Mouse (Mus musculus) CH12F3 (cell line): Measurements from ENCODE around the gene Cyp4f13.

Source experiments
- in situ Hi-C: fragments of 300-500 bp; cut with MboI; formaldehyde crosslinking; loops from 2 replicates; pipeline ENCODE4 v1.14.3; 2020; ENCODE audit warnings: low sequenced_read_pairs

Cyp4f13 gene

GRCm38 (mm10) chr17:32947215-32947914 is at the start of gene Cyp4f13:
Gene Cyp4f13, minus strand, starts transcription at chr17:32947402.
- in situ Hi-C loops, result no loop called here

GRCm38 (mm10) chr17:32992699-32993474 is 45.7 kb upstream of the Cyp4f13 start, which contains the start of gene Zfp952:
Gene Zfp952, plus strand, starts transcription at chr17:32993129.
- in situ Hi-C loops, result no loop called here

GRCm38 (mm10) chr17:32991965-32992698 is 44.9 kb upstream of the Cyp4f13 start:
- in situ Hi-C loops, result no loop called here

GRCm38 (mm10) chr17:32986301-32986700 is 39.1 kb upstream of the Cyp4f13 start:
- in situ Hi-C loops, result no loop called here

GRCm38 (mm10) chr17:32981361-32981760 is 34.2 kb upstream of the Cyp4f13 start:
- in situ Hi-C loops, result no loop called here

- in situ Hi-C loops, result no loop called here
Measured at GRCm38 (mm10) chr17:32965623-32966290, 18.6 kb upstream of the Cyp4f13 start, which contains the start of gene Zfp472. Gene Zfp472, plus strand, starts transcription at chr17:32965814.

GRCm38 (mm10) chr17:32965253-32965622 is 18.0 kb upstream of the Cyp4f13 start:
- in situ Hi-C loops, result no loop called here

- in situ Hi-C loops, result no loop called here
Measured at GRCm38 (mm10) chr17:32951441-32951840, 4.2 kb upstream of the Cyp4f13 start.

GRCm38 (mm10) chr17:32951006-32951405 is 3.8 kb upstream of the Cyp4f13 start:
- in situ Hi-C loops, result no loop called here

GRCm38 (mm10) chr17:32950136-32950535 is 2.9 kb upstream of the Cyp4f13 start:
- in situ Hi-C loops, result no loop called here

- in situ Hi-C loops, result no loop called here
Measured at GRCm38 (mm10) chr17:32946716-32947115, 486 bp downstream of the Cyp4f13 start.

- in situ Hi-C loops, result no loop called here
Measured at GRCm38 (mm10) chr17:32944402-32945035, 2.7 kb downstream of the Cyp4f13 start.

- in situ Hi-C loops, result no loop called here
Measured at GRCm38 (mm10) chr17:32943661-32944060, 3.5 kb downstream of the Cyp4f13 start.

- in situ Hi-C loops, result no loop called here
Measured at GRCm38 (mm10) chr17:32939831-32940230, 7.4 kb downstream of the Cyp4f13 start.

- in situ Hi-C loops, result no loop called here
Measured at GRCm38 (mm10) chr17:32927803-32928202, 19.4 kb downstream of the Cyp4f13 start.

GRCm38 (mm10) chr17:32924658-32925312 is 22.4 kb downstream of the Cyp4f13 start:
- in situ Hi-C loops, result no loop called here

GRCm38 (mm10) chr17:32923681-32924080 is 23.5 kb downstream of the Cyp4f13 start:
- in situ Hi-C loops, result no loop called here

GRCm38 (mm10) chr17:32919123-32919522 is 28.1 kb downstream of the Cyp4f13 start:
- in situ Hi-C loops, result no loop called here

GRCm38 (mm10) chr17:32917131-32917530 is 30.1 kb downstream of the Cyp4f13 start, which contains the start of gene Cyp4f14:
Gene Cyp4f14, minus strand, starts transcription at chr17:32917342.
- in situ Hi-C loops, result no loop called here

- in situ Hi-C loops, result no loop called here
Measured at GRCm38 (mm10) chr17:32916075-32916474, 31.1 kb downstream of the Cyp4f13 start.
